Mouse (Mus musculus) neural tube, embryonic 15.5 days (tissue): ENCODE results near the gene Nacc2. TPM values are rescaled to one million over a fixed set of nuclear protein-coding genes. Genes with fewer than 3 reads are reported as not detected.
A peak's percentile ranks its signal among the peaks of the same experiment; 100 is the strongest.

Experiments
- ATAC-seq: fragments of 200-750 bp; cut with Nextera tagmentation; 2 replicates; pipeline ENCODE4 v1.8.0; 2017; ENCODE audit warnings: mild to moderate bottlenecking, moderate TSS enrichment, moderate library complexity; ENCODE audit not compliant: low FRiP score
- H3K27ac ChIP-seq: fragments of 300-500 bp; sonication (generic); replicated peaks from 2 replicates; pipeline ENCODE4 v1.5.1; 2015; ENCODE audit warnings: mild to moderate bottlenecking, inconsistent platforms
- H3K27me3 ChIP-seq: fragments of 300-500 bp; sonication (generic); replicated peaks from 2 replicates; pipeline ENCODE4 v1.6.1; 2015; ENCODE audit warnings: inconsistent platforms
- H3K36me3 ChIP-seq: fragments of 300-500 bp; sonication (generic); 2 replicates; pipeline ENCODE4 v1.6.1; 2015; ENCODE audit warnings: inconsistent platforms
- H3K4me1 ChIP-seq: fragments of 300-500 bp; sonication (generic); 2 replicates; pipeline ENCODE4 v1.6.1; 2015; ENCODE audit warnings: inconsistent platforms
- H3K4me2 ChIP-seq: fragments of 300-500 bp; sonication (generic); 2 replicates; pipeline ENCODE4 v1.6.1; 2015; ENCODE audit warnings: inconsistent platforms, mild to moderate bottlenecking, moderate library complexity
- H3K4me3 ChIP-seq: fragments of 300-500 bp; sonication (generic); replicated peaks from 2 replicates; pipeline ENCODE4 v1.5.1; 2015; ENCODE audit warnings: mild to moderate bottlenecking, inconsistent platforms
- H3K9ac ChIP-seq: fragments of 300-500 bp; sonication (generic); replicated peaks from 2 replicates; pipeline ENCODE4 v1.6.1; 2015; ENCODE audit warnings: mild to moderate bottlenecking, inconsistent platforms
- H3K9me3 ChIP-seq: fragments of 300-500 bp; sonication (generic); replicated peaks from 2 replicates; pipeline ENCODE4 v1.6.1; 2016; ENCODE audit warnings: inconsistent platforms
- WGBS: fragments of 180-500 bp; shearing (Covaris S2); methylation state at CpG from one replicate; pipeline ENCODE4 v1.1.7; 2015; ENCODE audit warnings: mixed read lengths; 5-methylcytosine and 5-hydroxymethylcytosine counted together
- polyA plus RNA-seq: library from polyadenylated mRNA; unstranded; fragments of >200 nt; fragmentation: Nextera tagmentation; extraction: Ambion mirVana; gene quantifications from 2 replicates; pipeline ENCODE4 v1.2.1, GENCODE M21; 2015

Gene Nacc2
- polyA plus RNA-seq, 1 experiment from 2014 or later, result 22.9 TPM

- peaks cover 45% of the 10 kb centered on the region for H3K4me1 ChIP-seq
- peak overlapping the region; percentile 96 for H3K4me2 ChIP-seq
- peak overlapping the region; percentile 84 for H3K9ac ChIP-seq
- peak overlapping the region; percentile 89 for H3K27ac ChIP-seq
- H3K27me3 ChIP-seq, result no peaks in the 10 kb centered on the region
- no peaks in the 10 kb centered on the region for H3K9me3 ChIP-seq
- 3% methylated on average over 36 of the region's 38 CpGs for WGBS
- H3K36me3 ChIP-seq, result peaks cover 4% of the 10 kb centered on the region
- peak overlapping the region; percentile 93 for H3K4me3 ChIP-seq
- peak; percentile 16; the same call in 1 of the 2 replicates for ATAC-seq
Measured at GRCm38 (mm10) chr2:26020714-26021560, 102.1 kb downstream of the Nacc2 start.

DNA sequence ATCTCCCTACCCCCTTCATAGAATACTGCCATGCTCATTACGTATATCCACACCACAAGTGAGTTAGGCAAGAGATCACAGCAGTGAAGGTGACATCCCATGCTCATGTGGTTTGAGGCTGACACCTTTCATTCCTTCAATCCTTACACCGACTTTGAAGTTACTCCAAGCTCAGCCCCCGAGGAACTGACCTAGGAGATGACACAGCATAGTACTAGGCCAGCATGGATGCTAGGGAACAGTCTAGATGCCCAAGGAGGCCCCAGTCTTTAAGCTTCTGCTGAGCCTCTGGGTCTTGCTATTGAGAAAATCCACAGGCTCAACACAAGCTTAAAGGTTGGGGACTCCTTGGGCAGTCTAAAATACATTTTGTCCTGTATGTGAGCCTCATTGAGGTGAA, 103.1 kb downstream of the Nacc2 start:
- Histone ChIP-seq H3K27me3 (no peaks in the 10 kb centered on the region), H3K4me3 (no peak overlapping the region), H3K9me3 (no peaks in the 10 kb centered on the region), H3K36me3 (peaks cover 12% of the 10 kb centered on the region), H3K4me1 (peaks cover 45% of the 10 kb centered on the region), H3K9ac (peak overlapping the region; percentile 84; the same call in 1 of the 2 replicates), H3K27ac (no peak overlapping the region), H3K4me2 (peak overlapping the region; percentile 96)
- no peak for ATAC-seq
- WGBS, result 82% methylated on average over 3 of the region's 3 CpGs

DNA sequence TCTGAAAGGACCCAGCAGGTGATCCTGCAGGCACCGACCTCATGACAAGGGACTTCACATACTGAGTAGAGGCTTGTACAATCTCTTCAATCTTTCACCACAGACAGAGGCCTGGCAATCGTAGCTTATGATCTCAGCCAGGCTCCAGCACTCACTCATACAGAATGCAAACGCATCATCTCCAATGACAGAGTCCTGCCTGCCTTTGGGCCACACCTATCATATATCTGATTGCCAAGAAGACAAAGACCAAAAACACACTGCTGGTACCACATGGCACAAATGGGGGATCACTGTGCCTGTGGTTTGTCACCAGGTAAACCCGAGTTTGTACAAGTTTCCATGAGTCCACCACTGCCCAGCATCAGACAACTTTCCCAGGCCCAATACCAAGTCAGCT, 105.7 kb downstream of the Nacc2 start:
- 73% methylated on average over 4 of the region's 4 CpGs for WGBS
- Histone ChIP-seq H3K9ac (no peak overlapping the region), H3K4me3 (no peak overlapping the region), H3K4me1 (peaks cover 40% of the 10 kb centered on the region), H3K27ac (no peak overlapping the region), H3K4me2 (no peak overlapping the region), H3K9me3 (no peaks in the 10 kb centered on the region), H3K36me3 (peaks cover 36% of the 10 kb centered on the region), H3K27me3 (no peaks in the 10 kb centered on the region)
- ATAC-seq, result no peak

GRCm38 (mm10) chr2:26013674-26014073, 109.3 kb downstream of the Nacc2 start:
- peaks cover 72% of the 10 kb centered on the region for H3K36me3 ChIP-seq
- no peak for ATAC-seq
- WGBS, result 92% methylated on average over 3 of the region's 3 CpGs

DNA sequence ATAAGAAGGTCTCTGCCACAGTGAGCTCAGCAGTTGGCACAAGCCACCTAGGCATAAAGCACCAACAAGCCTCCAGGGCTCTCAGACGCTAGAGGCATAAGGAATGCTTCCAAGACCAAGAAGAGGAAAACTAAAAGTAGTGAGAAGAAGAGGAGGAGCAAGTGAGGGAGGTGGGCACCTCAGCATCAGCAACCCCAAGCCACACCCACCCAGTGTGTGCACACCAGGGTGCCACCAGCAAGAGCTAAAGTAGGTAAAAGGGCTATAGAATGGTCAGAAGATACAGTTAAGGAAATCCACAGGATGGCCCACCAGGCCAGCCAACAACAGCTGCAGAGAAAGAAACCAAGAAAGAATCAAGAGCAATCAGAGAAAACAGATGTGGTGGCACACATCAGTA, 111.6 kb downstream of the Nacc2 start:
- H3K9ac ChIP-seq, result no peak overlapping the region
- H3K27ac ChIP-seq, result no peak overlapping the region
- no peak for ATAC-seq
- H3K9me3 ChIP-seq, result no peaks in the 10 kb centered on the region
- no peaks in the 10 kb centered on the region for H3K4me1 ChIP-seq
- WGBS, result 81% methylated on average over 1 of the region's 1 CpGs
- H3K4me2 ChIP-seq, result no peak overlapping the region
- no peaks in the 10 kb centered on the region for H3K27me3 ChIP-seq
- H3K36me3 ChIP-seq, result peaks cover 95% of the 10 kb centered on the region
- H3K4me3 ChIP-seq, result no peak overlapping the region

More at GRCm38 (mm10) chr2:26013674-26014073, 109.3 kb downstream of the Nacc2 start:
- Histone ChIP-seq H3K27ac (no peak overlapping the region), H3K9ac (no peak overlapping the region), H3K4me3 (no peak overlapping the region), H3K4me2 (no peak overlapping the region), H3K27me3 (no peaks in the 10 kb centered on the region), H3K4me1 (peaks cover 17% of the 10 kb centered on the region), H3K9me3 (no peaks in the 10 kb centered on the region)

Other genes starting within 250 kb of the Nacc2 start
- gene Camsap1, start 139.9 kb downstream of the Nacc2 start, polyA plus RNA-seq, result 42.3 and 61.6 TPM in 2 replicates
- gene Ubac1, start 101.5 kb downstream of the Nacc2 start, polyA plus RNA-seq, result 138 and 148 TPM in 2 replicates
- gene Lhx3, start 85.1 kb upstream of the Nacc2 start, polyA plus RNA-seq, result 6.9 and 8.5 TPM in 2 replicates
- gene Qsox2, start 114.3 kb upstream of the Nacc2 start, polyA plus RNA-seq, result 14.7 and 18.2 TPM in 2 replicates
- gene Ccdc187, start 171.3 kb upstream of the Nacc2 start, polyA plus RNA-seq, result 0.03 and 0.11 TPM in 2 replicates
- gene Gpsm1, start 192.3 kb upstream of the Nacc2 start, polyA plus RNA-seq, result 130 and 158 TPM in 2 replicates
- 29.8 and 33.4 TPM in 2 replicates for gene Dnlz, start 228.9 kb upstream of the Nacc2 start, polyA plus RNA-seq
- gene Card9, start 237.7 kb upstream of the Nacc2 start, polyA plus RNA-seq, result 2.1 and 2.5 TPM in 2 replicates